Mouse (Mus musculus): Measurements from ENCODE around the gene Rimkla. TPM values are rescaled to one million over a fixed set of nuclear protein-coding genes. Genes with fewer than 3 reads are reported as not detected.

Gene Rimkla
- polyA plus RNA-seq, 1 experiment from 2014 or later: 16.5 TPM

DNA sequence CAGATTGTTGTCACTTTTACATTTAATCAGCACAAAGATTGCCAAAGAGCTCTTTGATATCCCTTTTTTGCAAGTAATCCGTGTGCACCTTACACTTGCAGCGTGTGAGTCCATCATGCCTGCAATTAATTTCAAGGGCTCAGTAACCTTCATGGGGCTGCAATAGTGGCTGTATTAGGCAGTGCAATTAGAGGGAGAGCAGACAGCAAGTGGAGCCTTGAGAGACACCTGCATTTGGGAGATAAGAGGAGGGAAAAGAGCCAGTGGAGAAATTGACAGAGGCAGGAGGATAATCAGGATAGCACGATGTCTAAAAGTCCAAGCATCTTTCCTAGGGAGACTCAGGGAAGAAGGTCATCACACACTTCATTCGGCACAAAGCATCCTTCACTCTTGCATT lies 31.1 kb upstream of the Rimkla start:
- Histone ChIP-seq H3K27ac (peak overlapping the region; percentile 85), H3K9ac (replicated peaks) (no peak overlapping the region), H3K27me3 (no peaks in the 10 kb centered on the region), H3K4me3 (replicated peaks) (no peak overlapping the region), H3K4me2 (replicated peaks) (peak overlapping the region; percentile 24), H3K36me3 (no peaks in the 10 kb centered on the region), H3K9me3 (no peaks in the 10 kb centered on the region), H3K4me1 (replicated peaks) (peaks cover 13% of the 10 kb centered on the region)
- peak; percentile 62 for ATAC-seq
- 60% methylated on average over 4 of the region's 4 CpGs for WGBS

DNA sequence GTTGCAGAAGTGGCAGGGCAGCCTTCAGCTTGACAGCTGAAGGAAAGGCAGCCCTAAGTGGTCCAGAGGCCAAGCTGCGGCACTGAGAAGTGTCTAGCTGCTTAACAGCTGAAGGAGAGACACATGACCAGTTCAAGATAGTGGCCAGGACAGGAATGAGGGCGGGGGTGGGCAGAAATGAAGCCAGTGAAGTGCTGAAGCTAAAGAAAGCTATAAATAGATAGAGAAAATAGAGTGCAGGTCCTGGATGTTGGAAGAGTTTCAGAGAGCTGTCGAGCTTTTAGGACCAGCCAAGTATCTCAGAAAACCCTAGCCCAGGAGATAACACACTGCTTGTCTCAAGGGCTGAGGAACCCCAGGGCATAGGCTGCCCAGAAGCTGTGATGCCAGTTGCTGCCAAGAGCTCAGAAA lies 20.3 kb upstream of the Rimkla start:
- WGBS: 69% methylated on average over 3 of the region's 3 CpGs
- no peak for ATAC-seq
- Histone ChIP-seq H3K4me3 (replicated peaks) (no peak overlapping the region), H3K27me3 (no peaks in the 10 kb centered on the region), H3K4me2 (replicated peaks) (no peak overlapping the region), H3K9me3 (no peaks in the 10 kb centered on the region), H3K9ac (replicated peaks) (no peak overlapping the region), H3K27ac (no peak overlapping the region), H3K36me3 (no peaks in the 10 kb centered on the region), H3K4me1 (replicated peaks) (no peaks in the 10 kb centered on the region)

GRCm38 (mm10) chr4:119511591-119511990 lies 19.2 kb upstream of the Rimkla start:
- no peak overlapping the region for H3K4me2 ChIP-seq (replicated peaks)
- no peaks in the 10 kb centered on the region for H3K9me3 ChIP-seq
- H3K4me1 ChIP-seq (replicated peaks): no peaks in the 10 kb centered on the region
- no peak overlapping the region for H3K4me3 ChIP-seq (replicated peaks)
- H3K9ac ChIP-seq (replicated peaks): no peak overlapping the region
- no peaks in the 10 kb centered on the region for H3K27me3 ChIP-seq
- WGBS: 62% methylated on average over 2 of the region's 2 CpGs
- H3K36me3 ChIP-seq: no peaks in the 10 kb centered on the region
- no peak overlapping the region for H3K27ac ChIP-seq
- ATAC-seq: no peak

- Histone ChIP-seq H3K4me2 (replicated peaks) (no peak overlapping the region), H3K9me3 (no peaks in the 10 kb centered on the region), H3K36me3 (no peaks in the 10 kb centered on the region), H3K4me1 (replicated peaks) (no peaks in the 10 kb centered on the region), H3K27me3 (peaks cover 10% of the 10 kb centered on the region; the same call in 1 of the 2 replicates), H3K9ac (replicated peaks) (no peak overlapping the region), H3K27ac (no peak overlapping the region), H3K4me3 (replicated peaks) (no peak overlapping the region)
- ATAC-seq: no peak
- WGBS: 69% methylated on average over 5 of the region's 5 CpGs
Measured at GRCm38 (mm10) chr4:119498319-119498848, 6.0 kb upstream of the Rimkla start.

DNA sequence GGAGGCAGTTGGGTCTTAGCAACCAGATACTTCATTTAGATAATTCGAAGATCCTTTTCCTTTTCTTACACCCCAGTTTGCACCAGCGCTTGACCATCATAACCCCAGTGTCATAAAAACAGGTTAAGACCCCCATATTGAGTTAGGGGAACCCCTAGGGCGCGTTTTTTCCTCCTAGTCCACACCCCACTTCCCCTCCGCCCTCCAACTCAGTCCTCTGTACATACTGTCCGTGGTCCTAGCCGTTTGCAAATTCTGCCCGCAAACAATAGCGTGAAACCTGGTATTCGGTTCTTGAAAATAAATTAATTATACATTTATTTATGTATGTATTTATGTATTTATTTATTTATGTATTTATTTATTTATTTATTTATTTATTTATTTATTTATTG lies 502 bp upstream of the Rimkla start:
- peak overlapping the region; percentile 57 for H3K4me3 ChIP-seq (replicated peaks)
- H3K9me3 ChIP-seq: no peaks in the 10 kb centered on the region
- ATAC-seq: peak; percentile 67; the same call in 1 of the 2 replicates
- peak overlapping the region; percentile 60 for H3K4me2 ChIP-seq (replicated peaks)
- 32% methylated on average over 10 of the region's 10 CpGs for WGBS
- peaks cover 17% of the 10 kb centered on the region for H3K4me1 ChIP-seq (replicated peaks)
- peaks cover 15% of the 10 kb centered on the region; the same call in 1 of the 2 replicates for H3K27me3 ChIP-seq
- peak overlapping the region; percentile 72 for H3K9ac ChIP-seq (replicated peaks)
- H3K27ac ChIP-seq: peak overlapping the region; percentile 83
- no peaks in the 10 kb centered on the region for H3K36me3 ChIP-seq

GRCm38 (mm10) chr4:119490806-119491205 lies 1.6 kb downstream of the Rimkla start:
- ATAC-seq: no peak
- no peak overlapping the region for H3K4me2 ChIP-seq (replicated peaks)
- no peaks in the 10 kb centered on the region for H3K36me3 ChIP-seq
- H3K27ac ChIP-seq: no peak overlapping the region
- WGBS: 75% methylated on average over 3 of the region's 3 CpGs
- peaks cover 17% of the 10 kb centered on the region for H3K4me1 ChIP-seq (replicated peaks)
- H3K4me3 ChIP-seq (replicated peaks): no peak overlapping the region
- peaks cover 15% of the 10 kb centered on the region; the same call in 1 of the 2 replicates for H3K27me3 ChIP-seq
- no peak overlapping the region for H3K9ac ChIP-seq (replicated peaks)
- no peaks in the 10 kb centered on the region for H3K9me3 ChIP-seq

GRCm38 (mm10) chr4:119489666-119490065 lies 2.8 kb downstream of the Rimkla start:
- Histone ChIP-seq H3K4me3 (replicated peaks) (no peak overlapping the region), H3K27me3 (peaks cover 14% of the 10 kb centered on the region; the same call in 1 of the 2 replicates), H3K9me3 (no peaks in the 10 kb centered on the region), H3K27ac (no peak overlapping the region), H3K36me3 (no peaks in the 10 kb centered on the region), H3K4me1 (replicated peaks) (peaks cover 17% of the 10 kb centered on the region), H3K4me2 (replicated peaks) (no peak overlapping the region), H3K9ac (replicated peaks) (no peak overlapping the region)
- no peak for ATAC-seq
- 75% methylated on average over 10 of the region's 10 CpGs for WGBS

DNA sequence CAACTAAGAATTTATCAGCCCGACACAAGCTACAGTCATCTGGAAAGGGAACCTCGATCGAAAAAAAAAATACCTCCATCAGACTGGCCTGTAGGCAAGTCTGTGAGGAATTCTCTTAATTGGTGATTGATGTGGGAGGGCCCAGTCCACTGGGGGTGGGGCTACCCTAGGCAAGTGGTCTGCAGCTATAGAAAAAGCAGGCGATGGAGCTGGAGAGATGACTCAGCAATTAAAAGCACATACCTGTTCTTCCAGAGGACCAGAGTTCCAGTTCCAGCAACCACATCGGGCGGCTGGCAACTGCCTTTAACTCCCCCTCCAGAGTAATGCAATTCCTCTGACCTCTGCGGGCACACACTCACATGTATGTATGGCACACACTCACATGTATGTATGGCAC lies 7.5 kb downstream of the Rimkla start:
- 89% methylated on average over 7 of the region's 7 CpGs for WGBS
- no peaks in the 10 kb centered on the region for H3K36me3 ChIP-seq

GRCm38 (mm10) chr4:119483051-119483450 lies 9.4 kb downstream of the Rimkla start:
- H3K27ac ChIP-seq: no peak overlapping the region
- H3K4me1 ChIP-seq (replicated peaks): no peaks in the 10 kb centered on the region
- H3K27me3 ChIP-seq: no peaks in the 10 kb centered on the region
- H3K4me2 ChIP-seq (replicated peaks): no peak overlapping the region
- WGBS: 65% methylated on average over 9 of the region's 9 CpGs
- no peaks in the 10 kb centered on the region for H3K9me3 ChIP-seq
- H3K4me3 ChIP-seq (replicated peaks): no peak overlapping the region
- no peaks in the 10 kb centered on the region for H3K36me3 ChIP-seq
- no peak for ATAC-seq
- no peak overlapping the region for H3K9ac ChIP-seq (replicated peaks)

More for the DNA sequence above, 7.5 kb downstream of the Rimkla start:
- peaks cover 5% of the 10 kb centered on the region; the same call in 1 of the 2 replicates for H3K4me1 ChIP-seq (replicated peaks)
- no peak for ATAC-seq
- no peak overlapping the region for H3K9ac ChIP-seq (replicated peaks)
- H3K9me3 ChIP-seq: no peaks in the 10 kb centered on the region
- no peak overlapping the region for H3K4me3 ChIP-seq (replicated peaks)
- no peak overlapping the region for H3K27ac ChIP-seq
- H3K27me3 ChIP-seq: no peaks in the 10 kb centered on the region
- H3K4me2 ChIP-seq (replicated peaks): no peak overlapping the region

- no peak for ATAC-seq
- H3K27ac ChIP-seq: no peak overlapping the region
- H3K4me3 ChIP-seq (replicated peaks): no peak overlapping the region
- H3K9me3 ChIP-seq: no peaks in the 10 kb centered on the region
- H3K27me3 ChIP-seq: no peaks in the 10 kb centered on the region
- 66% methylated on average over 5 of the region's 5 CpGs for WGBS
- H3K4me1 ChIP-seq (replicated peaks): no peaks in the 10 kb centered on the region
- no peak overlapping the region for H3K9ac ChIP-seq (replicated peaks)
- H3K4me2 ChIP-seq (replicated peaks): no peak overlapping the region
- no peaks in the 10 kb centered on the region for H3K36me3 ChIP-seq
Measured at GRCm38 (mm10) chr4:119473150-119473549, 19.3 kb downstream of the Rimkla start.

DNA sequence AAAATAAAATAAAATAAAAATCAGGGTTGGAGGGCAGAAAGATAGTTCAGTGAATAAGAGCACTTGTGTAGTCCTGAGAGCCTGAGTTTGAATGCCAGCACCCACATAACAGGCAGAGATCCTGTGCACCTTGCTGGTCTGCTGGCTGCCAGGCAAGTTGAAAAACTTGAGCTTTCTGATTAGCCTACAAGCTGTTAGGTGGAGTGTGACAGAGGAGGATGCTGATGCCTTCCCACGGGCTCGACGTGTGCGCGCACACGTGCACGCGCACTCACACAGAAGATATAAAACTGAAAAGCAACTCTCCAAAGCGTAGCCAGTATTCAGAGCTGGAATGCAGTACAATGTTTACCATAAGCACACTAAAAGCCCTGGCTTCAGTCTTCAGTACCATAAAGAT lies 19.9 kb downstream of the Rimkla start:
- Histone ChIP-seq H3K4me3 (replicated peaks) (no peak overlapping the region), H3K4me1 (replicated peaks) (no peaks in the 10 kb centered on the region), H3K4me2 (replicated peaks) (no peak overlapping the region), H3K27ac (no peak overlapping the region), H3K9ac (replicated peaks) (no peak overlapping the region), H3K36me3 (no peaks in the 10 kb centered on the region), H3K27me3 (no peaks in the 10 kb centered on the region), H3K9me3 (no peaks in the 10 kb centered on the region)
- WGBS: 88% methylated on average over 9 of the region's 9 CpGs
- no peak for ATAC-seq

DNA sequence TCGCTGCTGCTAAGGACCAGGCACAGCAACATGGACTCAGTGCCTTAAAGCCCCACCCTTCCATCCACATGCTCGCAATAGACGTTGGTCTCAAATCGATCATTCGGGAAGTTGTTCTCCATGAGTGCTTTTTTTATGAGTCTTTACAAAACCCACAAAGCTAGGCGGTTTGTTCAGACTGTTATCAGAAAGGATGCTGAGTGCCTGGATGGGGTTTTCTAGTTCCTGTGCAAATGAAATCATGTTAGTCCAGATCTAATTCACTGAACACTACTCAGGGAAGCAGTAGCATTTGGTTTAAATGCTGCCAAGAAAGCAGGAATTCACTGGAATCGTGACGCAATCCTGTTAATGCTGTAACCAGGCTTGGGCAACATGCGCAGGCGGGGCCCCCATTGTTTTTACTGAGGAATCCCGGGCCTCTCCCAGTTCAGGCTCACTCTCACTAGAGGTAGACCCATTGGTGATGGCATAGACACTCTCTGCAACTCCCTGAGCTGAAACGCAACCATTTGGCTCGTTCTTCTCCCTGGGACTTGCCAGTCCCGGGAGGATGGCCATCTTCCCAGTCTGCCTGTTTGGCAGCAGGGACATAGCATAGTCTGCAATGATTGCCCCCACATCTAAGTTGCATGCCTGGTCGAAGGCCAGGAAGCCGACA lies 24.6 kb downstream of the Rimkla start:
- no peak overlapping the region for H3K4me2 ChIP-seq (replicated peaks)
- 89% methylated on average over 16 of the region's 16 CpGs for WGBS
- H3K9me3 ChIP-seq: no peaks in the 10 kb centered on the region
- H3K27ac ChIP-seq: no peak overlapping the region
- no peak for ATAC-seq
- peaks cover 7% of the 10 kb centered on the region for H3K4me1 ChIP-seq (replicated peaks)
- H3K27me3 ChIP-seq: no peaks in the 10 kb centered on the region
- no peaks in the 10 kb centered on the region for H3K36me3 ChIP-seq
- H3K4me3 ChIP-seq (replicated peaks): no peak overlapping the region
- no peak overlapping the region for H3K9ac ChIP-seq (replicated peaks)

- H3K4me3 ChIP-seq (replicated peaks): no peak overlapping the region
- H3K9me3 ChIP-seq: no peaks in the 10 kb centered on the region
- H3K4me2 ChIP-seq (replicated peaks): no peak overlapping the region
- 90% methylated on average over 5 of the region's 5 CpGs for WGBS
- H3K36me3 ChIP-seq: no peaks in the 10 kb centered on the region
- ATAC-seq: no peak
- H3K27me3 ChIP-seq: no peaks in the 10 kb centered on the region
- H3K4me1 ChIP-seq (replicated peaks): peaks cover 24% of the 10 kb centered on the region
- no peak overlapping the region for H3K27ac ChIP-seq
- no peak overlapping the region for H3K9ac ChIP-seq (replicated peaks)
Measured at GRCm38 (mm10) chr4:119465841-119466240, 26.6 kb downstream of the Rimkla start.

All from midbrain, embryonic 13.5 days (tissue).